Mouse (Mus musculus) hindbrain, embryonic 10.5 days (tissue): ENCODE data around the gene Gclm. TPM values are rescaled to one million over a fixed set of nuclear protein-coding genes. Genes with fewer than 3 reads are reported as not detected.
A peak's percentile ranks its signal among the peaks of the same experiment; 100 is the strongest.

ENCODE experiments used
- DNase-seq: peaks from one replicate; pipeline ENCODE4 v3.0.0-alpha.2; 2017; ENCODE audit warnings: low spot score
- H3K27ac ChIP-seq: fragments of 300-500 bp; sonication (generic); 2 replicates; pipeline ENCODE4 v1.5.1; 2016; ENCODE audit warnings: mild to moderate bottlenecking, moderate library complexity
- H3K27me3 ChIP-seq: fragments of 300-500 bp; sonication (generic); 2 replicates; pipeline ENCODE4 v1.6.1; 2016; ENCODE audit warnings: mild to moderate bottlenecking; ENCODE audit not compliant: poor library complexity, insufficient read depth, severe bottlenecking
- H3K36me3 ChIP-seq: fragments of 300-500 bp; sonication (generic); 2 replicates; pipeline ENCODE4 v1.6.1; 2016; ENCODE audit warnings: mild to moderate bottlenecking, moderate library complexity
- H3K4me1 ChIP-seq: fragments of 300-500 bp; sonication (generic); replicated peaks from 2 replicates; pipeline ENCODE4 v1.6.1; 2016; ENCODE audit warnings: mild to moderate bottlenecking
- H3K4me3 ChIP-seq: fragments of 300-500 bp; sonication (generic); 2 replicates; pipeline ENCODE4 v1.5.1; 2016; ENCODE audit warnings: mild to moderate bottlenecking, moderate library complexity
- H3K9me3 ChIP-seq: fragments of 300-500 bp; sonication (generic); 2 replicates; pipeline ENCODE4 v1.6.1; 2016; ENCODE audit warnings: mild to moderate bottlenecking, moderate library complexity
- WGBS: fragments of 180-500 bp; shearing (Covaris S2); methylation state at CpG from one replicate; pipeline ENCODE4 v1.1.7; 2016; 5-methylcytosine and 5-hydroxymethylcytosine counted together
- microRNA counts: library from miRNA; unstranded; fragments of <30 nt; microRNA quantifications from one replicate; lab custom pipeline; 2017
- polyA plus RNA-seq: library from polyadenylated mRNA; unstranded; fragments of >200 nt; fragmentation: Nextera tagmentation; extraction: Ambion mirVana; gene quantifications from 2 replicates; pipeline ENCODE4 v1.2.1, GENCODE M21; 2016

Gclm gene
- polyA plus RNA-seq, 1 experiment from 2014 or later: 51.2 TPM

DNA sequence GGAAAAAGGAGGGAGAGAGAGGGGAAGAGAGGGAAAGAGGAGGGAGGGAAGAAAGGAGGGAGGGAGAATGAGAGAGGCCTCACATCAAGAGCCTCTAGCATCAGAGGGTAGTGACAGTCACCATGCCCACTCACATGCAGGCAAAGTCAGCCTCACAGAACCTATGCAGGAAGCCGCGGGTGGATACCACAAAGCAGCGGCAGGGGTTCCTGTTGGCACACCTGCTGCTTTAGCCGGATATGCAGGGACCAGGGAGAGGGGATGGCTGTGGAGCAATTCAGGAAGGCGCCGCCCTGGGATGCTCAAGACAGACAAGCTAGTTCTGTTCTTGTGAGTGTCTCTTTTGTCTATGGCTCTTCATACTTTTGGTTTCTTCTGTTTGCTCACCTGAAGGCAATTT is 63.6 kb downstream of the Gclm start:
- 33% methylated on average over 6 of the region's 6 CpGs for WGBS
- H3K27me3 ChIP-seq: peaks cover 6% of the 10 kb centered on the region; the same call in 1 of the 2 replicates
- H3K27ac ChIP-seq: no peak overlapping the region
- no peak overlapping the region for H3K4me3 ChIP-seq
- H3K9me3 ChIP-seq: no peaks in the 10 kb centered on the region
- no peaks in the 10 kb centered on the region for H3K36me3 ChIP-seq
- H3K4me1 ChIP-seq: peaks cover 4% of the 10 kb centered on the region
- no peak for DNase-seq

DNA sequence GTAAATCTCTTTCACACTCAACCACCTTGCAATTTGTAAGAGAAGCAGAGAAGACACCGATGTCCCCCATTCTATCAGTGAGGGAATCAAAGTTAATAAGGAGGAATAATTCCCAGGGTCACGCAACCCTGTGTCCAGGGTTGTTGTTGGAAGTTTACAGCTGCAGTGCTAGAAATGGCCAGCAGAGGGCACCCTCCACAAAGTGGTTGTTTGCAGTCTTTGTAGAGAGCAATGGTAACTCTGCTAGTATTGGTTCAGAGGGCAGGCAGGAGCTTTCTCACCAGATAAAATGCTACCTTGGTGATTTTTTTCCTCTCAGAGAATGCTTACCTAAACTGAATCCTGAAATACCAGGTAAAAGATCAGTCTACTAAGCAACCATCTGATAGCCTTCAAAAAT is 66.7 kb downstream of the Gclm start:
- peaks cover 21% of the 10 kb centered on the region for H3K4me1 ChIP-seq
- no peaks in the 10 kb centered on the region for H3K9me3 ChIP-seq
- peak; percentile 88 for DNase-seq
- 15% methylated on average over 2 of the region's 2 CpGs for WGBS
- no peaks in the 10 kb centered on the region for H3K36me3 ChIP-seq
- no peak overlapping the region for H3K4me3 ChIP-seq
- no peak overlapping the region for H3K27ac ChIP-seq
- peaks cover 6% of the 10 kb centered on the region; the same call in 1 of the 2 replicates for H3K27me3 ChIP-seq

DNA sequence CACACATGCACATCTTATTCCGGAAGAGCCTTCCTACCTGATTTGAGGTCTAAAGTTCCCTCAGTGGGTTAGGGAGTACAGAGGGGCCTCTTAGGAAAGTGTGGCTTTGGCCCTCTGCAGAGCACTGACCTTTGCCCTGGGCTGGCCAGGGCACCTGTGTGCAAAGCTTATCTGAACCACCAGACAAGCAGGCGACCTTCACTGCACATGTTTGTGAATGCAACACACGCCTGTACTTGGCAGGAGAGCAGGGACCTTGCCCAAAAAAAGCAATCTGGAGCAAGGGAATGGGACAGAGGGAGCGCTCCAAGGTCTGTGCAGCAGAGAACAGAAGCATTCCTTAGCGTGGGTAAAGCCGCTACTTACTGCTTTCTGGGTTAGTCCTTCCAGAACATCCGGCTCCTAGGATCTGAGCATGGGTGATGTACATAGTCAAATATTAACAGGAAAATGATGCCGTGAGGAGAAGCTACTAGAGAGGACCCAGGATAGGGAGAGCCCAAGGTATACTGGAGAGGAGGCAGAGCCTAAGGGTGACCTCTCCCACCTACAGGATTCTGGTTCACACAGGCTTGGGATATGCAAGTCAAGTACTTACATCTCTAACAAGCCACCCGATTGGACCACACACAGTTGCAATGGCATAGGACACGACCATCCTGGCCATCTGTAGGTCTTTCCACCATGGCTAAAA is 67.7 kb downstream of the Gclm start:
- Histone ChIP-seq H3K36me3 (no peaks in the 10 kb centered on the region), H3K4me1 (peaks cover 26% of the 10 kb centered on the region), H3K4me3 (no peak overlapping the region), H3K27me3 (peaks cover 6% of the 10 kb centered on the region; the same call in 1 of the 2 replicates), H3K9me3 (no peaks in the 10 kb centered on the region), H3K27ac (no peak overlapping the region)
- DNase-seq: no peak
- WGBS: 84% methylated on average over 10 of the region's 10 CpGs

DNA sequence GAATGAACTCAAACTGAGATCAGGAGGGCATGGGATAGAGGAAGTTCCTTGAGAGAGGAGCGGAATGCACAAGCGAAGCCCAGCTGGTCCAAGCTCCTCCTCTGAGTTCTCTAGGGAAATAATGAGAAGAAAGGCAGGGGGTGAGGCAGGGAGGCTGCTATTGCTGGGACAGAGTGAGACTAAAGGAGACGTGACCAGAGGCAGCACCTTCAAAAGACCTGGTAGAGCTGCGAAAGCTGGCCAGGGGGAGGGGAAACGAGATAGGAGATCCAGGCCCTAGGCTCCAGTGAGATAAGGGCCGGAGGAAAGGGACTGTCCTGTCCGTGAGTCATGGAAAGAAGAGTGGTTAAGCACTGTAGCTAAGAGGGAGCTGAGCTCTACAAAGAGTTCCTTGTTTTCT is 68.6 kb downstream of the Gclm start:
- Histone ChIP-seq H3K4me3 (no peak overlapping the region), H3K9me3 (no peaks in the 10 kb centered on the region), H3K27ac (peak overlapping the region; percentile 62; the same call in 1 of the 2 replicates), H3K27me3 (peaks cover under 1% of the 10 kb centered on the region; the same call in 1 of the 2 replicates), H3K36me3 (no peaks in the 10 kb centered on the region), H3K4me1 (peaks cover 26% of the 10 kb centered on the region)
- no peak for DNase-seq
- 44% methylated on average over 7 of the region's 7 CpGs for WGBS

DNA sequence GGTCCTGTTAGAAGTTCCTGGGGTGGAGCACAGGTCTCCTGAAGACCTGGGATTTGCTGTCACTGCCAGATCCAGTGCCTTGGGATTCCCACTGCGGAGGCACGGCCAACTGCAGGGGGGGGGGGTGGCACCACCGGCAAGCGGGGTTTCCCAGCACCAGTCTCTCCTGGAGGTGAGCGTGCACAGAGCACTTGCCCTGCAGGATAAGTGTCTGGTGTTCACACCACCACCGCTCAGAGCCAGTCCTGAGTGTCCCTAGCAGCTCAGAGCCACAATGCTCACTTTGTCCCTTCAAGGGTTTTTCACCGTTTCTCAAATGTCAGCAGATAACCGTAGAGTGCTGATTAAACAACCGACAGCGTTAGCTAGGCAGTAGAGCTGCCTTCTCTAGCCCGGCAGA is 71.3 kb downstream of the Gclm start:
- Histone ChIP-seq H3K4me1 (peaks cover 29% of the 10 kb centered on the region), H3K27me3 (no peaks in the 10 kb centered on the region), H3K36me3 (no peaks in the 10 kb centered on the region), H3K27ac (peak overlapping the region; percentile 53; the same call in 1 of the 2 replicates), H3K9me3 (no peaks in the 10 kb centered on the region), H3K4me3 (0 out of 2 replicates have a peak overlapping the region, but pooled peaks have one; percentile 16)
- WGBS: 25% methylated on average over 11 of the region's 11 CpGs
- DNase-seq: no peak

DNA sequence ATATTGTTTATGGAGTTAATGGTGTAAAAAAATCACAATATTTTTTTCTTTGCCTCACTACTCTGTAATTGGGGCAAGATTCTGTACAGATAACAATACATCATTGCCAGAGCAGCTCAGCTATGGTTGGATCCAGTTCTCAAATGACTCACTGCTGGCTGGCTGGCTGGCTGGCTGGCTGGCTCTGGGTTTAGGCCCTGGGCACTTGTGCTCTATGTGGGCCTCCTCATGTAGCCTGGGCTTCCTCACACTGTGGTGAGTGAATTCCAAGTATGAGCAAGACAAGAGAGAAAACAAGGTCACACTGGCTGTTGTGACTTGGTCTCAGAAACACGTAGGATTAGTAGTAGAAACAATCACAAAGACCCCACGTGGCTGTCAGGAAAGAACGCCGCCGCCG is 72.0 kb downstream of the Gclm start:
- Histone ChIP-seq H3K27ac (no peak overlapping the region), H3K36me3 (no peaks in the 10 kb centered on the region), H3K4me1 (peaks cover 36% of the 10 kb centered on the region), H3K27me3 (no peaks in the 10 kb centered on the region), H3K9me3 (no peaks in the 10 kb centered on the region), H3K4me3 (no peak overlapping the region)
- DNase-seq: no peak
- 91% methylated on average over 6 of the region's 6 CpGs for WGBS

MicroRNAs within 50 kb of the gene (microRNA counts, 519-probe panel; counts per million panel counts)
- microRNA mmu-miR-760 (lab: Ali Mortazavi, UCI): 1,255 counts per million, percentile 77 among the panel's probes with 10 or more counts

Other genes starting within 250 kb of the Gclm start
- gene Abca4, start 201.1 kb upstream of the Gclm start, polyA plus RNA-seq: 2.1 and 2.3 TPM in 2 replicates
- 65.0 and 83.1 TPM in 2 replicates for gene Dnttip2, start 28.8 kb downstream of the Gclm start, polyA plus RNA-seq
- gene Bcar3, start 48.6 kb downstream of the Gclm start, polyA plus RNA-seq: 10.5 and 11.8 TPM in 2 replicates